Mouse (Mus musculus) kidney, postnatal 0 days (tissue): Measurements from ENCODE around the gene Vps33a. TPM values are rescaled to one million over a fixed set of nuclear protein-coding genes. Genes with fewer than 3 reads are reported as not detected.

Source experiments
- ATAC-seq: fragments of 200-750 bp; cut with Nextera tagmentation; replicated peaks from 2 replicates; pipeline ENCODE4 v1.8.0; 2017; ENCODE audit warnings: low read depth, moderate number of reproducible peaks, moderate TSS enrichment, moderate library complexity; ENCODE audit not compliant: low FRiP score
- DNase-seq: peaks from one replicate; pipeline ENCODE4 v3.0.0-alpha.2; 2016; ENCODE audit warnings: low spot score
- H3K27ac ChIP-seq: fragments of 300-500 bp; sonication (generic); 2 replicates; pipeline ENCODE4 v1.5.1; 2014; ENCODE audit warnings: mild to moderate bottlenecking
- H3K27me3 ChIP-seq: fragments of 300-500 bp; sonication (generic); 2 replicates; pipeline ENCODE4 v1.6.1; 2014; ENCODE audit warnings: low read length, mixed read lengths; ENCODE audit not compliant: insufficient read depth
- H3K36me3 ChIP-seq: fragments of 300-500 bp; sonication (generic); 2 replicates; pipeline ENCODE4 v1.6.1; 2014; ENCODE audit warnings: low read length, mixed read lengths; ENCODE audit not compliant: insufficient read depth
- H3K4me1 ChIP-seq: fragments of 300-500 bp; sonication (generic); replicated peaks from 2 replicates; pipeline ENCODE4 v1.6.1; 2014; ENCODE audit warnings: antibody characterized with exemption, low read length, mixed read lengths; ENCODE audit not compliant: insufficient read depth
- H3K4me2 ChIP-seq: fragments of 300-500 bp; sonication (generic); 2 replicates; pipeline ENCODE4 v1.6.1; 2014; ENCODE audit warnings: mild to moderate bottlenecking, low read length, moderate library complexity, mixed read lengths
- H3K4me3 ChIP-seq: fragments of 300-500 bp; sonication (generic); replicated peaks from 2 replicates; pipeline ENCODE4 v1.5.1; 2014; ENCODE audit warnings: low read depth, low read length
- H3K9ac ChIP-seq: fragments of 300-500 bp; sonication (generic); 2 replicates; pipeline ENCODE4 v1.6.1; 2014; ENCODE audit warnings: low read depth, low read length
- H3K9me3 ChIP-seq: fragments of 300-500 bp; sonication (generic); replicated peaks from 2 replicates; pipeline ENCODE4 v1.6.1; 2016; ENCODE audit warnings: low read length, inconsistent platforms, mixed read lengths
- CTCF ChIP-seq: IDR thresholded peaks from 2 replicates; pipeline ENCODE4 v1.5.1; 2016; ENCODE audit warnings: antibody characterized with exemption, low read depth, mild to moderate bottlenecking, moderate library complexity
- WGBS: fragments of 180-500 bp; shearing (Covaris S2); extraction: QIAGEN DNeasy Blood & Tissue Kit; methylation state at CpG from one replicate; pipeline ENCODE4 v1.1.7; 2014; 5-methylcytosine and 5-hydroxymethylcytosine counted together
- polyA plus RNA-seq: library from polyadenylated mRNA; unstranded; fragments of >200 nt; fragmentation: Nextera tagmentation; extraction: Ambion mirVana; gene quantifications from 2 replicates; pipeline ENCODE4 v1.2.1, GENCODE M21; 2015

Vps33a gene
- polyA plus RNA-seq, 1 experiment from 2014 or later = 23.4 TPM

DNA sequence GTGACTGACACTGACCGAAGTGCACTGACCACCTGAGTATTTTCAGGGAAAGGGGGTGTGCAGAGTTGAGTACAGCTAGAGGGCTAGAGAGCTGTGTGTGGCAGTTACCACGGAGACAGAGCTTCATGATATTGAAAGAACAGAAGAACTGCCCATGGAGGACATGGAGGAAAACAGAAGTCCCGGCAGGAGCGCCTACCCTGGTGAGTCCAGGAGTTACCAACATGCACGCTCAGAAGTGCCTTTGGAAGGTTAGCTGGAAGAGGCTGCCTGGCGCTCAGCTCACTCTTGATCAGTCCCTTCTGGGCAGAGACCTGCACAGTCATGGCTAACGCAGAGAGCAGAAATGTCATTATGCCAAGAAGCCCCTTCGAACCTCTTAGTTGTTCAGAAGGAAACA, 42.8 kb downstream of the Vps33a start:
- no peak overlapping the region for H3K4me3 ChIP-seq
- no peak overlapping the region for H3K4me2 ChIP-seq
- no peak for DNase-seq
- TF ChIP-seq CTCF = no peak
- H3K4me1 ChIP-seq = no peaks in the 10 kb centered on the region
- 91% methylated on average over 8 of the region's 8 CpGs for WGBS
- no peaks in the 10 kb centered on the region for H3K27me3 ChIP-seq
- no peaks in the 10 kb centered on the region for H3K9me3 ChIP-seq
- H3K36me3 ChIP-seq = peaks cover 60% of the 10 kb centered on the region
- H3K9ac ChIP-seq = no peak overlapping the region
- ATAC-seq = no peak
- H3K27ac ChIP-seq = no peak overlapping the region

DNA sequence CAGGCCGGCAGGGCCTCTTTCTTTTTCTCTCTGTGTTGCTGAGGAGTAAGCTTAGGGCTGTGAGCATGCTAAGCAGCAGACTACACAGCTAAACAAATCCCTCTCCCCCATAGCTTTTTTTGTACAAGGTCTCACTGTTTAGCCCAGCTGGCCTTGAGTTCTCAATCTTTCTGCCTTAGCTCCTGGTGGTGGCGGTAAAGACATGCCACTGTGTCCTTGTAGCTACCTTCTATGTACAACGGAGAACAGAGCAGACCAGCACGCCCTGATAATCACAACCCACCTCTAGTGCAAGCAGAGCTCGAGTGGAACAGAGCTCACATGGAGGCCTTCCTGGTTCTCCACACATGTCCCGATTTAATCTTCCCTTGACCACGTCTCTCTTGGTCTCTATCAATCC, 44.2 kb downstream of the Vps33a start:
- no peak for ATAC-seq
- Histone ChIP-seq H3K4me3 (no peak overlapping the region), H3K9ac (no peak overlapping the region), H3K27me3 (no peaks in the 10 kb centered on the region), H3K9me3 (no peaks in the 10 kb centered on the region), H3K4me2 (no peak overlapping the region), H3K27ac (no peak overlapping the region), H3K36me3 (peaks cover 50% of the 10 kb centered on the region), H3K4me1 (0 out of 2 replicates have a peak, but pooled peaks cover 3% of the 10 kb centered on the region)
- no peak for TF ChIP-seq CTCF
- WGBS = 80% methylated on average over 7 of the region's 7 CpGs
- no peak for DNase-seq

DNA sequence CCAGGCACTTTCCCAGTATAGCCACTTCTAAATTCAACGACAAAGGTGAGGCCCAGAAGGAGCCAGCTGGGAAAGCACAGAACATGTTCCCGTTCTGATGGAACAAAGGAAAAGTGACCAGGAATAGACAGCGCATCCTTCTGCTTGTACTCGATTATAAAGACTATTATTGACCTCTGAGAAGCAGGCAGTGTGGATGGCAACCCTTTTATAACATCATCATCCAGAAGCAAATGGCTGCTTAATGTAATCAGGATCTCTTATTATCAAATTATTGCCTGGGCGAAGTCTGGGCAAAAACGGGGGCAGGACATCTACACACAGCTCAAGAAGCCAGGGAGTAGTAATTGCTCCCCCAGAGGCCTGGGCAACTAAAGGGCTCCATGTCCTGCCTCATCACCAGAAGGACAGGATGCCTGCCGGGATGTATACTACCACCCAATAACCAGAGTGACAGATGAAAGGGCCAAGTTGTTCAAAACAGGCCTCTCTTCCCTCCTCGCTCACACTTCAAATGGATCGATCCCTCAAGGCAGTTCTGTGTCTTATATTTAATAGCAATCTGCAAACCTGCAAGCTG, 46.8 kb downstream of the Vps33a start:
- H3K4me3 ChIP-seq = no peak overlapping the region
- ATAC-seq = no peak
- H3K4me1 ChIP-seq = peaks cover 3% of the 10 kb centered on the region; the same call in 1 of the 2 replicates
- no peak overlapping the region for H3K27ac ChIP-seq
- DNase-seq = no peak
- no peaks in the 10 kb centered on the region for H3K9me3 ChIP-seq
- H3K36me3 ChIP-seq = peaks cover 25% of the 10 kb centered on the region; the same call in 1 of the 2 replicates
- no peak overlapping the region for H3K4me2 ChIP-seq
- 91% methylated on average over 9 of the region's 9 CpGs for WGBS
- no peaks in the 10 kb centered on the region for H3K27me3 ChIP-seq
- no peak overlapping the region for H3K9ac ChIP-seq
- TF ChIP-seq CTCF = no peak

DNA sequence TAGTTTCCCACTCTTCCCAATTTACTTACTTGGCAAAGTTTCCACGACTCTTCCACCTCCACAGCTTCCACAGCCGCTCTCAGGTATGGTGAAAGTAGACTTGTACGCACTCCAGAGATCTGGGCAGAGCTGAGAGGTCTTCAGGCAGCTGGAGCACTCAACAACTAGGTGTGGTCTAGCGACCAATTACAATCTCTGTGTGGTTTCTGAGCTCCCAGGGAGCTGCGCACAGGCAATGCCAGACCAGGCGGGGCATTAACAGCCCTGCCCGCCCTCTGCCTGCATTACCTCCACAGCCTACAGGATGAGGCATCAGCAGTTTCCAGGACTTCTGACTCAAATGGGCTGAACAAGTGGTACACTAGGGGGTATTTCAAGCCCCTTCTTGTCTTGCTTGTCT, 47.6 kb downstream of the Vps33a start, which contains the start of gene Gm49027:
Gene Gm49027, minus strand, starts transcription at position 208 of the 400 bp plus-strand sequence.
- peaks cover 18% of the 10 kb centered on the region; the same call in 1 of the 2 replicates for H3K36me3 ChIP-seq
- DNase-seq = no peak
- no peak for ATAC-seq
- 87% methylated on average over 7 of the region's 7 CpGs for WGBS
- no peaks in the 10 kb centered on the region for H3K27me3 ChIP-seq
- peaks cover 3% of the 10 kb centered on the region; the same call in 1 of the 2 replicates for H3K4me1 ChIP-seq
- peak within 1 kb of the TSS; percentile 90 for H3K4me2 ChIP-seq
- peak within 1 kb of the TSS; percentile 85 for H3K4me3 ChIP-seq
- H3K9ac ChIP-seq = no peak within 1 kb of the TSS
- no peak for TF ChIP-seq CTCF
- no peaks in the 10 kb centered on the region for H3K9me3 ChIP-seq
- H3K27ac ChIP-seq = no peak within 1 kb of the TSS

DNA sequence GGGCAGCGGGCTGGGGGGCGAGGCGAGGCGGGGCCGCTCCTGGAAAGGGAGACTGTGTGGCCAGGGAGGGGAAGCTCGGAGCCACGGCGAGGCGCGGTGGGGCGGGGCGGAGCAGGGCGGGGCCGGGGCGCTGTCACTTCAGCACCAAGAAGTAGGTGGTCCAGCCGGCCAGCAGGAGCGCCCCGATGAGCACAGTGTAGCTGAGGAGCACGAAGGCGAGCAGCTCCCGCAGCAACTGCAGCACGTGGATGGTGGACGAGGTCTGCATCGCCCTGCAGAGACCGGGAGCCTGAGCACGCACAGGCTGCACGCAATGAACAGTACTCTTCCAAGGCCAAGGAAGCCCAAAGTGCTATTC, 48.5 kb downstream of the Vps33a start:
- H3K4me2 ChIP-seq = peak overlapping the region; percentile 90
- H3K27ac ChIP-seq = no peak overlapping the region
- no peaks in the 10 kb centered on the region for H3K9me3 ChIP-seq
- under 1% methylated on average over 23 of the region's 27 CpGs for whole genome bisulfite sequencing
- TF ChIP-seq CTCF = peak; percentile 17; the same call in 1 of the 2 replicates
- H3K4me1 ChIP-seq = peaks cover 3% of the 10 kb centered on the region; the same call in 1 of the 2 replicates
- peak overlapping the region; percentile 85 for H3K4me3 ChIP-seq
- ATAC-seq (peak; percentile 95), DNase-seq (peak; percentile 89)
- 0 out of 2 replicates have a peak, but pooled peaks cover 13% of the 10 kb centered on the region for H3K36me3 ChIP-seq
- H3K9ac ChIP-seq = 0 out of 2 replicates have a peak overlapping the region, but pooled peaks have one; percentile 73
- H3K27me3 ChIP-seq = no peaks in the 10 kb centered on the region

DNA sequence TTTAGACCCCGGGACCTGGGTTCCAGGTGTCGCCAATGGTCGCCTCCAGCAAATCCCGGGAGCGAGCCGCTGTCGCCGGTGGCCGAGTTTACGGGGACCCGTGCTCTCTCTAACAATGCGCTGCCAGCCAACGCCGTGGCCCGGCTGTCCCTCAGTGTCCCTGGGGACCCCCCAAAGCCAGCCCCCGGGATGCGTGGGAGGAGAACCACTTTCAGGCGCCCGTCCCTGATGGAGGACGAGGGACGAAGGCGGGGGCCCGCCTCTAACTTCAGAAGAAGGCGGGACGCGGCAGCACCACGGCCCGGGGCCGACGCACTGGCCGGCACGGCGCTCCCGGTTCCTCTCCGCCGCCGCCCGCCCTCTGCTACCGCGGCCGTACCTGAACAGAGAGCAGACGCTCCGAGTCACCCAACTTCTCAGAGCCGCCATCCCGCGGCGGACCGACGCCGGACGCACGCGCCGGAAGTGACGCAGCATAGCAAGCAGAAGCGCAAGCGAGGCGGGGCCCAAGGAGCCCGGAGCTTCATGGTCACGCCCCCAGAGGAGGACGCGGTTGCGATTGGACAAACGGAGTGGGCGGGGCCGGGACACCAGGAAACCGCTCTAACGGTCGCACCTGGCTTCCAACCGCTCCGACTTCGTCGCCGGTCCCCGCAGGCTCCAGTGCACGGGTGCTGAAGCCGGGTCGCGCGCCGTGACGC, 49.0 kb downstream of the Vps33a start, which contains the start of gene Diablo:
Gene Diablo, minus strand, starts transcription at position 485 of the 701 bp plus-strand sequence.
- Histone ChIP-seq H3K4me3 (peak within 1 kb of the TSS; percentile 85), H3K36me3 (0 out of 2 replicates have a peak, but pooled peaks cover 18% of the 10 kb centered on the region), H3K4me2 (peak within 1 kb of the TSS; percentile 90), H3K27ac (0 out of 2 replicates have a peak within 1 kb of the TSS, but pooled peaks have one; percentile 42), H3K4me1 (peaks cover 3% of the 10 kb centered on the region; the same call in 1 of the 2 replicates), H3K27me3 (no peaks in the 10 kb centered on the region), H3K9me3 (no peaks in the 10 kb centered on the region), H3K9ac (peak within 1 kb of the TSS; percentile 73)
- under 1% methylated on average over 75 of the region's 82 CpGs for WGBS
- ATAC-seq (peak; percentile 97), DNase-seq (peak; percentile 99)
- no peak for TF ChIP-seq CTCF
